Mouse (Mus musculus) megakaryocyte, embryonic 14.5 days (primary cell): ENCODE data around the gene Dnah2. TPM values are rescaled to one million over a fixed set of nuclear protein-coding genes. Genes with fewer than 3 reads are reported as not detected.
A peak's percentile ranks its signal among the peaks of the same experiment; 100 is the strongest.

Source experiments
- H3K27me3 ChIP-seq: replicated peaks from 2 replicates; pipeline ENCODE3; 2012; ENCODE audit warnings: inconsistent platforms
- H3K36me3 ChIP-seq: replicated peaks from 2 replicates; pipeline ENCODE3; 2012; ENCODE audit warnings: low read length, inconsistent platforms, mixed read lengths
- H3K4me1 ChIP-seq: 2 replicates; pipeline ENCODE4 v1.6.1; 2012; ENCODE audit warnings: inconsistent platforms
- H3K4me3 ChIP-seq: replicated peaks from 2 replicates; pipeline ENCODE3; 2012; ENCODE audit warnings: moderate library complexity, mild to moderate bottlenecking, inconsistent platforms
- H3K9me3 ChIP-seq: 2 replicates; pipeline ENCODE4 v1.6.1; 2012; ENCODE audit warnings: inconsistent platforms
- FLI1 ChIP-seq: IDR thresholded peaks from 2 replicates; pipeline ENCODE4 v1.6.1; 2012; ENCODE audit warnings: low read length, inconsistent platforms, mixed read lengths
- GATA1 ChIP-seq: IDR thresholded peaks from 3 replicates; pipeline ENCODE4 v1.6.1; 2012; ENCODE audit warnings: mixed read lengths, low read length, inconsistent platforms, borderline replicate concordance
- polyA plus RNA-seq: library from polyadenylated mRNA; stranded (reverse); fragments of >175 nt; gene quantifications from 2 replicates; pipeline ENCODE4 v1.2.3, GENCODE M21; 2012; ENCODE audit warnings: low replicate concordance; ENCODE audit not compliant: insufficient read depth

Dnah2 gene
- polyA plus RNA-seq, 1 experiment = 0.95 TPM

GRCm38 (mm10) chr11:69372056-69372779 lies 176.7 kb downstream of the Dnah2 start:
- peaks cover 54% of the 10 kb centered on the region for H3K4me1 ChIP-seq
- H3K36me3 ChIP-seq = no peaks in the 10 kb centered on the region
- H3K9me3 ChIP-seq = no peaks in the 10 kb centered on the region
- peaks cover 60% of the 10 kb centered on the region for H3K27me3 ChIP-seq
- no peak for TF ChIP-seq FLI1
- TF ChIP-seq GATA1 = no peak
- no peak overlapping the region for H3K4me3 ChIP-seq

DNA sequence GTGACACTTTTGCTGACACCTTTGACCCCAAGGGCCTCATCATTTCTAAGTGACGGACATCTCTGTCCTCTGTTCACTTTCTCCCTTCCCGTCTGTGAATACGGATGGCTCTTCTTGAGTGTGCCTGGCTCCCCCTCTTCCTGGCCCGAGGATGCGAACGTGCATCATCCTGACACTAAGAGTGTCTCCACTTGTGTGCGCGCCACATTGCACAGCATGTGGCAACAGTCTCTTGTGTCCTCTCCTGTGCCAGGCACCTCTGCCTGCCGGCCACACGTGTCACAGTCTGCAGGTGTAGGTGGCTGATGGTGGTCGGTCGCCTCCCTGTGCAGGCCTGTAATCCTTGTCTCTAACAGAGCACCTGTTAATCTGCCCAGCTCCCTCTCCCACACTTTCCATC lies 177.3 kb downstream of the Dnah2 start:
- peak overlapping the region; percentile 1 for H3K4me3 ChIP-seq
- no peak for TF ChIP-seq GATA1
- TF ChIP-seq FLI1 = no peak
- H3K4me1 ChIP-seq = peaks cover 57% of the 10 kb centered on the region
- no peaks in the 10 kb centered on the region for H3K36me3 ChIP-seq
- H3K27me3 ChIP-seq = peaks cover 65% of the 10 kb centered on the region
- H3K9me3 ChIP-seq = no peaks in the 10 kb centered on the region

DNA sequence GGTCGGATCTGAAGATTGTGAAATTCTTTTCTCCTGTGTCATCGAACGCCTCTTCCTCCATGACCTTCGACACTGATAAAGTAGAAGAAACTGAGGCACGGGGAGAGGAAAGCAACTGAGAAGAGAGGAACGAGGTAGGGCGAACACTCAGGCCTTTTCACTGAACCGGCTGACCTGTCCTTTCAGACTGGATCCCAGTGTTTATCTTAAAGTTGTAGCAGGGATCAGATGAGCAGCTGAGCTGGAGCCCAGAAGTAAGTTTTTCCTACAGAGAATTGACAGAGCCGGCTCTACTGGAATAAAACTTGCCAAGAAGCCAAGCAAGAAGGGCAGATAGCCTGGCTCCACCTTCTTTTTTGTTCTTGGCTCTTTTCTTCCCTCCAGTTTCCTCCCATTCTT lies 178.1 kb downstream of the Dnah2 start:
- no peaks in the 10 kb centered on the region for H3K9me3 ChIP-seq
- no peaks in the 10 kb centered on the region for H3K36me3 ChIP-seq
- H3K4me1 ChIP-seq = peaks cover 57% of the 10 kb centered on the region
- peaks cover 72% of the 10 kb centered on the region for H3K27me3 ChIP-seq
- no peak overlapping the region for H3K4me3 ChIP-seq
- no peak for TF ChIP-seq GATA1
- no peak for TF ChIP-seq FLI1

Other genes with a start within 250 kb of the Dnah2 start
- gene Cntrob, start 225.3 kb downstream of the Dnah2 start, polyA plus RNA-seq = 1.7 and 9.3 TPM in 2 replicates
- gene Trappc1, start 225.1 kb downstream of the Dnah2 start, polyA plus RNA-seq = 11.6 TPM in 1 of 2 replicates, not detected in the other
- not detected in 2 replicates for gene Kcnab3, start 222.9 kb downstream of the Dnah2 start, polyA plus RNA-seq
- not detected in 2 replicates for gene Rnf227, start 208.6 kb downstream of the Dnah2 start, polyA plus RNA-seq
- 14.5 and 29.7 TPM in 2 replicates for gene Chd3, start 179.7 kb downstream of the Dnah2 start, polyA plus RNA-seq
- 33.8 and 159 TPM in 2 replicates for gene Naa38, start 153.6 kb downstream of the Dnah2 start, polyA plus RNA-seq
- 0.25 and 2.4 TPM in 2 replicates for gene Cyb5d1, start 153.5 kb downstream of the Dnah2 start, polyA plus RNA-seq
- gene Tmem88, start 150.9 kb downstream of the Dnah2 start, polyA plus RNA-seq = 0.35 TPM in 1 of 2 replicates, not detected in the other
- 44.5 and 45.4 TPM in 2 replicates for gene Kdm6b, start 135.4 kb downstream of the Dnah2 start, polyA plus RNA-seq
- gene Efnb3, start 11.1 kb upstream of the Dnah2 start, polyA plus RNA-seq = 0.51 and 2.1 TPM in 2 replicates
- gene Wrap53, start 31.1 kb upstream of the Dnah2 start, polyA plus RNA-seq = 19.7 and 50.2 TPM in 2 replicates
- 53.2 and 68.6 TPM in 2 replicates for gene Trp53, start 31.2 kb upstream of the Dnah2 start, polyA plus RNA-seq
- 2.8 and 4.2 TPM in 2 replicates for gene Atp1b2, start 56.8 kb upstream of the Dnah2 start, polyA plus RNA-seq
- gene Shbg, start 68.8 kb upstream of the Dnah2 start, polyA plus RNA-seq = not detected in 2 replicates
- not detected in 2 replicates for gene Sat2, start 72.9 kb upstream of the Dnah2 start, polyA plus RNA-seq
- 65.7 and 84.9 TPM in 2 replicates for gene Fxr2, start 83.9 kb upstream of the Dnah2 start, polyA plus RNA-seq
- not detected in 2 replicates for gene Sox15, start 106.2 kb upstream of the Dnah2 start, polyA plus RNA-seq
- gene Mpdu1, start 113.5 kb upstream of the Dnah2 start, polyA plus RNA-seq = 16.2 and 31.6 TPM in 2 replicates
- 8.7 and 128 TPM in 2 replicates for gene Cd68, start 117.0 kb upstream of the Dnah2 start, polyA plus RNA-seq
- 144 and 601 TPM in 2 replicates for gene Eif4a1, start 123.3 kb upstream of the Dnah2 start, polyA plus RNA-seq
- 54.1 and 94.8 TPM in 2 replicates for gene Senp3, start 133.0 kb upstream of the Dnah2 start, polyA plus RNA-seq
- 0.56 TPM in 1 of 2 replicates, not detected in the other for gene Tnfsf13, start 136.7 kb upstream of the Dnah2 start, polyA plus RNA-seq
- 5.3 and 13.1 TPM in 2 replicates for gene Tnfsf12, start 146.7 kb upstream of the Dnah2 start, polyA plus RNA-seq
- 2.0 and 2.5 TPM in 2 replicates for gene Tnfsfm13, start 147.0 kb upstream of the Dnah2 start, polyA plus RNA-seq
- 36.5 and 129 TPM in 2 replicates for gene Polr2a, start 209.5 kb upstream of the Dnah2 start, polyA plus RNA-seq
- gene Slc35g3, start 212.9 kb upstream of the Dnah2 start, polyA plus RNA-seq = not detected in 2 replicates
- 1.9 and 3.9 TPM in 2 replicates for gene Zbtb4, start 216.8 kb upstream of the Dnah2 start, polyA plus RNA-seq
- not detected in 2 replicates for gene Chrnb1, start 246.8 kb upstream of the Dnah2 start, polyA plus RNA-seq